Mouse (Mus musculus) G1E (cell line): ENCODE data around the gene Sct. TPM values are rescaled to one million over a fixed set of nuclear protein-coding genes. Genes with fewer than 3 reads are reported as not detected.

ENCODE experiments used
- ATAC-seq: 2 replicates; pipeline ENCODE4 v1.8.0; 2016; ENCODE audit warnings: mild to moderate bottlenecking; ENCODE audit not compliant: insufficient number of reproducible peaks, poor library complexity, low FRiP score, severe bottlenecking; ENCODE audit errors: extremely low read depth
- DNase-seq: peaks from one replicate; pipeline ENCODE4 v3.0.0; 2012; ENCODE audit warnings: low spot score
- H3K27me3 ChIP-seq: 2 replicates; pipeline ENCODE4 v1.6.1; 2012; ENCODE audit warnings: mild to moderate bottlenecking, low read length, inconsistent platforms; ENCODE audit not compliant: insufficient read depth
- H3K36me3 ChIP-seq: replicated peaks from 2 replicates; pipeline ENCODE3; 2012; ENCODE audit warnings: mild to moderate bottlenecking, inconsistent platforms
- H3K4me1 ChIP-seq: 2 replicates; pipeline ENCODE4 v1.6.1; 2012; ENCODE audit warnings: low read depth, low read length, inconsistent platforms, mixed read lengths; ENCODE audit not compliant: insufficient read depth
- H3K4me3 ChIP-seq: 2 replicates; pipeline ENCODE4 v1.5.1; 2012; ENCODE audit warnings: low read depth, mild to moderate bottlenecking, inconsistent platforms, low read length, moderate library complexity, mixed read lengths
- H3K9me3 ChIP-seq: replicated peaks from 2 replicates; pipeline ENCODE4 v1.6.1; 2012; ENCODE audit warnings: inconsistent platforms
- CTCF ChIP-seq: IDR thresholded peaks from 2 replicates; pipeline ENCODE4 v1.5.1; 2012; ENCODE audit warnings: low read depth, low read length, inconsistent platforms, mixed read lengths
- GATA1 ChIP-seq: IDR thresholded peaks from 2 replicates; pipeline ENCODE4 v1.6.1; 2012; ENCODE audit warnings: borderline replicate concordance, low read length, inconsistent platforms, mixed read lengths
- GATA2 ChIP-seq: IDR thresholded peaks from 2 replicates; pipeline ENCODE4 v1.6.1; 2012; ENCODE audit warnings: low read depth, low read length, inconsistent platforms, borderline replicate concordance
- POLR2AphosphoS5 ChIP-seq: IDR thresholded peaks from 2 replicates; pipeline ENCODE4 v1.6.1; 2012; ENCODE audit warnings: low read depth, low read length, inconsistent platforms; ENCODE audit not compliant: insufficient replicate concordance
- TAL1 ChIP-seq: conservative IDR thresholded peaks from 2 replicates; pipeline ENCODE4 v1.6.1; 2012; ENCODE audit warnings: low read depth, low read length, inconsistent platforms, mixed read lengths
- polyA plus RNA-seq: library from polyadenylated mRNA; stranded (reverse); fragments of >175 nt; gene quantifications from 2 replicates; pipeline ENCODE4 v1.2.3, GENCODE M21; 2012
- total RNA-seq, 2 experiments: library from RNA; stranded (forward) in 1 of 2; stranded (reverse) in 1 of 2; fragments of 200-1000 nt in 1 of 2; fragments of >200 nt in 1 of 2; fragmentation: Nextera tagmentation in 1 of 2; gene quantifications; 2 replicates each; pipeline ENCODE4 v1.2.3; 2014 to 2017

The Sct gene
- total and polyA plus RNA-seq, 3 experiments = not detected

GRCm38 (mm10) chr7:141319446-141319845, 40.5 kb upstream of the Sct start:
- TF ChIP-seq GATA2 (no peak), GATA1 (no peak), POLR2AphosphoS5 (no peak)
- H3K4me3 ChIP-seq = no peak overlapping the region
- DNase-seq (no peak), ATAC-seq (no peak)
- H3K9me3 ChIP-seq = no peaks in the 10 kb centered on the region
- H3K27me3 ChIP-seq = no peaks in the 10 kb centered on the region
- H3K4me1 ChIP-seq = peaks cover 6% of the 10 kb centered on the region
- H3K36me3 ChIP-seq = peaks cover 97% of the 10 kb centered on the region

DNA sequence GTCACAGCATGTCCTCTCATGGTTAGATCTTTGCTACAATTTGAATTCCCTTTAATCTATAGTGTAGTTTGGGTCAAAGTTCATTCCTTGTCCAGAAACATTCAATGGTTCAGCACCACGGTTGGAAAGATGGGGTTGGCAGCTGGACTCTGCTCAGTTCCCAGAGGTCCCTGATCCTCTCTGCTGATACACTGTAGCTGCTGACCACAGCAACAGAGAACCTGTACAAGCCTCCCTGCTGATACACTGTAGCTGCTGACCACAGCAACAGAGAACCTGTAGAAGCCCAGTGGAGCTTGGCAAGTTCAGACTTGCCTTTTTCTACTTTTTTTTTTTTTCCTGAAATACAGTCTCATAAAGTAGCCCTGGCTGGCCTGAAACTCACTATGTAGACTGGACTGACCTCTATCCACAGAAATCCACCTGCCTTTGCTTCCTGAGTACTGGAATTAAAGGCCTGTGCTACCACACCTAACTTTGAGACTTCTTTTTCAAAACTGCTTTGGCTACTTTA, 38.7 kb upstream of the Sct start:
- no peak overlapping the region for H3K4me3 ChIP-seq
- H3K27me3 ChIP-seq = no peaks in the 10 kb centered on the region
- peaks cover 95% of the 10 kb centered on the region for H3K36me3 ChIP-seq
- ATAC-seq (no peak), DNase-seq (no peak)
- H3K4me1 ChIP-seq = no peaks in the 10 kb centered on the region
- H3K9me3 ChIP-seq = no peaks in the 10 kb centered on the region
- TF ChIP-seq CTCF (no peak), POLR2AphosphoS5 (no peak), TAL1 (no peak), GATA2 (no peak), GATA1 (no peak)

GRCm38 (mm10) chr7:141315974-141316373, 37.0 kb upstream of the Sct start:
- ATAC-seq = no peak
- Histone ChIP-seq H3K4me1 (no peaks in the 10 kb centered on the region), H3K4me3 (no peak overlapping the region), H3K36me3 (peaks cover 95% of the 10 kb centered on the region), H3K9me3 (no peaks in the 10 kb centered on the region), H3K27me3 (no peaks in the 10 kb centered on the region)
- no peak for DNase-seq
- TF ChIP-seq POLR2AphosphoS5 (no peak), GATA2 (no peak), GATA1 (no peak), TAL1 (no peak), CTCF (no peak)

GRCm38 (mm10) chr7:141315076-141315475, 36.1 kb upstream of the Sct start:
- ATAC-seq (no peak), DNase-seq (no peak)
- no peaks in the 10 kb centered on the region for H3K27me3 ChIP-seq
- H3K9me3 ChIP-seq = no peaks in the 10 kb centered on the region
- H3K4me3 ChIP-seq = no peak overlapping the region
- peaks cover 95% of the 10 kb centered on the region for H3K36me3 ChIP-seq
- TF ChIP-seq POLR2AphosphoS5 (no peak), GATA2 (no peak), TAL1 (no peak), CTCF (no peak), GATA1 (no peak)
- no peaks in the 10 kb centered on the region for H3K4me1 ChIP-seq

DNA sequence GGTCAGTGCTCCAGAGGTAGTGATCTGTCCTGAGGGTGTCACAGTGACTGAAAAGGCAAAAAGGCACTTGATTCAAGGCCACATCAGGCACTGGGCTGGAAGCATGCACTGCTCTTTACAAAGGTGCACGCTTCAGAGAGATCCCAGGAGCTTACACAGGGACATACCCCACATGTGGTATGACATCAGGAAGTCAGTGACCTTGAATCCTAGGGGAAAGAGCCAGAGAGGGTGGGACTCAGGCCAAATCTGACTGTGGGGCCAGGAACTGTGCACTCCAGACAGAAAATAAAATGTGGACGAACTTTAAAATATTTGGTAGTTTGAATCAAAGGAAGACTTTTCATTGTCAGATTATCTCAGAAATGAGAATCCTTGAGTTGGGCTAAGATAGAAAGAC, 35.5 kb upstream of the Sct start:
- Histone ChIP-seq H3K27me3 (no peaks in the 10 kb centered on the region), H3K36me3 (peaks cover 96% of the 10 kb centered on the region), H3K4me1 (no peaks in the 10 kb centered on the region), H3K9me3 (no peaks in the 10 kb centered on the region), H3K4me3 (no peak overlapping the region)
- DNase-seq (no peak), ATAC-seq (no peak)
- TF ChIP-seq POLR2AphosphoS5 (no peak), CTCF (no peak), TAL1 (no peak), GATA1 (no peak), GATA2 (no peak)

GRCm38 (mm10) chr7:141304537-141304936, 25.6 kb upstream of the Sct start:
- DNase-seq (no peak), ATAC-seq (no peak)
- TF ChIP-seq GATA2 (no peak), POLR2AphosphoS5 (no peak), TAL1 (no peak), CTCF (no peak), GATA1 (no peak)
- H3K9me3 ChIP-seq = no peaks in the 10 kb centered on the region
- peaks cover 97% of the 10 kb centered on the region for H3K36me3 ChIP-seq
- H3K4me1 ChIP-seq = no peaks in the 10 kb centered on the region
- no peaks in the 10 kb centered on the region for H3K27me3 ChIP-seq
- H3K4me3 ChIP-seq = no peak overlapping the region

DNA sequence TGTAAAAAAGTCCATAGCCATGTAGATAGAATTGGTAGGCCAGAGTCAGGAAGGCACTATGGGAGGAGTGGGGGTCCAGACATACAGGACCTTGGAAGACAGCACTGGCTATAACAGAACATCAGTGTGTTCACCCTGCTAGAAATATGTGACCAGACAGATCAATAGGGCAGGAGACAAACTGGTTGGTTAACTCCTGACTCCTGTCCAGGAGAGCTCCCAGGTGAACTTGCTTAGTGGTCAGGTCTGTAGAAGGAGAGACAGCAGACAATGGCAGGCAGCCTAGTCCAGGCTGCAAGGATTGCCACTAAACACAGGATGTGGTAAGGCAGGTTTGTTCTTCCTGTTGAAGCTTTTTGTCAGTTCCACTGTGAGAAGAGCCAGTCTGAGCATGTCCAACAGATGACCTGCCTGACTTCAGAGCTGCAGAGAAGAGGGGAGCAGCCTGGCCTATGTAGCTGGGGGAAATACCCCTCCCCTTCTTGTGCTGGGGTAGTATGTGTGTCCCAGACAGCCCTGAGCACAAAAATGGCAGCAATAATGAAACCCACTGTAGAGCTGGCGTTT, 23.9 kb upstream of the Sct start:
- Histone ChIP-seq H3K36me3 (peaks cover 95% of the 10 kb centered on the region), H3K9me3 (no peaks in the 10 kb centered on the region), H3K4me3 (no peak overlapping the region), H3K27me3 (no peaks in the 10 kb centered on the region), H3K4me1 (no peaks in the 10 kb centered on the region)
- ATAC-seq (no peak), DNase-seq (no peak)
- TF ChIP-seq CTCF (no peak), TAL1 (no peak), GATA1 (no peak), GATA2 (no peak), POLR2AphosphoS5 (no peak)
